Mouse (Mus musculus) liver, postnatal 0 days (tissue): ENCODE measurements around the gene A930017K11Rik. TPM values are rescaled to one million over a fixed set of nuclear protein-coding genes. Genes with fewer than 3 reads are reported as not detected.
A peak's percentile ranks its signal among the peaks of the same experiment; 100 is the strongest.

Experiments
- ATAC-seq: fragments of 200-750 bp; cut with Nextera tagmentation; 2 replicates; pipeline ENCODE4 v1.8.0; 2017; ENCODE audit warnings: mild to moderate bottlenecking, moderate library complexity
- DNase-seq: peaks from one replicate; pipeline ENCODE4 v3.0.0-alpha.2; 2016
- H3K27ac ChIP-seq: fragments of 300-500 bp; sonication (generic); 2 replicates; pipeline ENCODE4 v1.5.1; 2014; ENCODE audit warnings: antibody characterized with exemption, moderate library complexity, mild to moderate bottlenecking, low read depth
- H3K27me3 ChIP-seq: fragments of 300-500 bp; sonication (generic); 2 replicates; pipeline ENCODE4 v1.6.1; 2014; ENCODE audit warnings: low read length, control low read depth, mixed read lengths; ENCODE audit not compliant: insufficient read depth
- H3K36me3 ChIP-seq: fragments of 300-500 bp; sonication (generic); replicated peaks from 2 replicates; pipeline ENCODE4 v1.6.1; 2014; ENCODE audit warnings: mild to moderate bottlenecking, control low read depth, low read length, moderate library complexity, mixed read lengths; ENCODE audit not compliant: insufficient read depth
- H3K4me1 ChIP-seq: fragments of 300-500 bp; sonication (generic); 2 replicates; pipeline ENCODE4 v1.6.1; 2014; ENCODE audit warnings: antibody characterized with exemption, mild to moderate bottlenecking, control low read depth; ENCODE audit not compliant: insufficient read depth
- H3K4me2 ChIP-seq: fragments of 300-500 bp; sonication (generic); 2 replicates; pipeline ENCODE4 v1.6.1; 2014; ENCODE audit warnings: low read depth, mild to moderate bottlenecking, low read length, moderate library complexity, mixed read lengths
- H3K4me3 ChIP-seq: fragments of 300-500 bp; sonication (generic); 2 replicates; pipeline ENCODE4 v1.5.1; 2014; ENCODE audit warnings: low read depth, low read length
- H3K9ac ChIP-seq: fragments of 300-500 bp; sonication (generic); replicated peaks from 2 replicates; pipeline ENCODE4 v1.6.1; 2014; ENCODE audit warnings: mild to moderate bottlenecking, moderate library complexity
- H3K9me3 ChIP-seq: fragments of 300-500 bp; sonication (generic); 2 replicates; pipeline ENCODE4 v1.6.1; 2016; ENCODE audit warnings: mild to moderate bottlenecking, control low read depth, low read length, mixed read lengths
- CTCF ChIP-seq: sonication (generic); IDR thresholded peaks from 2 replicates; pipeline ENCODE4 v1.5.1; 2016; ENCODE audit warnings: antibody characterized with exemption, low read depth
- EP300 ChIP-seq: IDR thresholded peaks from 2 replicates; pipeline ENCODE4 v1.6.1; 2016; ENCODE audit warnings: antibody characterized with exemption, low read depth, mild to moderate bottlenecking
- WGBS: fragments of 180-500 bp; shearing (Covaris S2); extraction: QIAGEN DNeasy Blood & Tissue Kit; methylation state at CpG from one replicate; pipeline ENCODE4 v1.1.7; 2014; ENCODE audit not compliant: insufficient replicate concordance; 5-methylcytosine and 5-hydroxymethylcytosine counted together
- polyA plus RNA-seq: library from polyadenylated mRNA; unstranded; fragments of >200 nt; fragmentation: Nextera tagmentation; extraction: Ambion mirVana; gene quantifications from 2 replicates; pipeline ENCODE4 v1.2.1, GENCODE M21; 2015

The A930017K11Rik gene
- not detected in 2 replicates for polyA plus RNA-seq

- 0 out of 2 replicates have a peak within 1 kb of the TSS, but pooled peaks have one; percentile 44 for H3K9ac ChIP-seq
- H3K4me2 ChIP-seq = peak within 1 kb of the TSS; percentile 72
- peaks cover 42% of the 10 kb centered on the region for H3K27me3 ChIP-seq
- H3K4me1 ChIP-seq = peaks cover 18% of the 10 kb centered on the region
- DNase-seq (no peak), ATAC-seq (peak; percentile 37; the same call in 1 of the 2 replicates)
- WGBS = 3% methylated on average over 47 of the region's 58 CpGs
- TF ChIP-seq EP300 = no peak
- no peaks in the 10 kb centered on the region for H3K36me3 ChIP-seq
- H3K4me3 ChIP-seq = peak within 1 kb of the TSS; percentile 39
- H3K9me3 ChIP-seq = no peaks in the 10 kb centered on the region
- no peak within 1 kb of the TSS for H3K27ac ChIP-seq
Observed at GRCm38 (mm10) chr17:25951803-25952623, at the start of gene A930017K11Rik. A930017K11Rik (minus strand) TSS chr17:25952565.

DNA sequence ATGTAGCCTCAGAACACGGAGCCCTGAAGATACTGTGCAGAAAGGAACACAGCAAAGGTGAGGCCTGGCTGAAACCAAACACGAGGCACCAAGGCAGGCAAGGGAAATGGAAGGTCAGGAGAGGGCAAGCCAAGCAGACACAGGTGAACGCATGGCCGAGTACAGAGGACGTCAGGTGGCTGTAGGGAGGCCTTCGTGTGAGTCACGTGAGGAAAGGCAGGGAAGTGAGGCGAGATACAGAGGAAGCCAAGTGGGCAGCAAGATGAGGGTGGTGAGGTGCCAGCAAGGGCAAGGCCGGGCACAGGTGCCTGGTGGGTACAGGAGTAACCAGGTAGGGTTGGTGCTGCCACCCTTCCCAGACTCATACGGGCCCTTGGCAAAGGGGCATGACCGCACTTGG lies 46.1 kb upstream of the A930017K11Rik start:
- H3K27ac ChIP-seq = no peak overlapping the region
- WGBS = 77% methylated on average over 11 of the region's 11 CpGs
- TF ChIP-seq EP300 = no peak
- no peak for TF ChIP-seq CTCF
- DNase-seq (no peak), ATAC-seq (no peak)
- no peaks in the 10 kb centered on the region for H3K36me3 ChIP-seq
- no peak overlapping the region for H3K4me2 ChIP-seq
- no peaks in the 10 kb centered on the region for H3K4me1 ChIP-seq
- H3K9ac ChIP-seq = no peak overlapping the region
- H3K4me3 ChIP-seq = no peak overlapping the region
- no peaks in the 10 kb centered on the region for H3K9me3 ChIP-seq
- H3K27me3 ChIP-seq = no peaks in the 10 kb centered on the region

- TF ChIP-seq EP300 = no peak
- TF ChIP-seq CTCF = no peak
- Histone ChIP-seq H3K4me2 (no peak overlapping the region), H3K9ac (no peak overlapping the region), H3K27me3 (no peaks in the 10 kb centered on the region), H3K36me3 (0 out of 2 replicates have a peak, but pooled peaks cover 2% of the 10 kb centered on the region), H3K9me3 (no peaks in the 10 kb centered on the region), H3K4me1 (peaks cover 4% of the 10 kb centered on the region; the same call in 1 of the 2 replicates), H3K4me3 (no peak overlapping the region), H3K27ac (no peak overlapping the region)
- 53% methylated on average over 3 of the region's 3 CpGs for WGBS
- ATAC-seq (no peak), DNase-seq (no peak)
Observed at GRCm38 (mm10) chr17:25993489-25993888, 41.1 kb upstream of the A930017K11Rik start.

- Histone ChIP-seq H3K4me3 (no peak overlapping the region), H3K36me3 (0 out of 2 replicates have a peak, but pooled peaks cover 2% of the 10 kb centered on the region), H3K4me1 (peaks cover 4% of the 10 kb centered on the region; the same call in 1 of the 2 replicates), H3K4me2 (no peak overlapping the region), H3K9ac (no peak overlapping the region), H3K27me3 (no peaks in the 10 kb centered on the region), H3K9me3 (no peaks in the 10 kb centered on the region), H3K27ac (no peak overlapping the region)
- 89% methylated on average over 4 of the region's 4 CpGs for WGBS
- DNase-seq = no peak
- TF ChIP-seq EP300 (no peak), CTCF (no peak)
- ATAC-seq = no peak
Observed at GRCm38 (mm10) chr17:25992274-25992673, 39.9 kb upstream of the A930017K11Rik start.

DNA sequence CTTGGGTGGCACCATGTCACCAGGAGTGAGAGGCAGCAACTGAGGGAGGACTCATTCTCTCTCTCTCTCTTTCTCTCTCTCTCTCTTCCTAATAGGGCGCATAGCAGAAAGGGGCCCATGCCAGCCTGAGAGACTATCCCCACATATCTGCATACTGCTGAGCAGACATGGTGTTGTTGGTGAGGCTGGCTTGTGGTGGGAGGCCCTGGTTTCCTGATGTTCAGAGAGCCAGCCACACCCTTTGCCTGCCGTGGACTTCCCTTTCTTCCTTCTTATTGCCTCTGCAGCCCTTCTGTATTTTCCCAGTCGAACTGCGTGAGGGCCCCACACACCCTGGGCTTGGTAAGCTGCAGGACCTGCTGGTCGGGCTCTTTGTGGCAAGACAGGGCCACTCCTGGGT lies 38.0 kb upstream of the A930017K11Rik start:
- no peak overlapping the region for H3K4me2 ChIP-seq
- ATAC-seq = no peak
- no peak overlapping the region for H3K9ac ChIP-seq
- H3K36me3 ChIP-seq = 0 out of 2 replicates have a peak, but pooled peaks cover 2% of the 10 kb centered on the region
- WGBS = 31% methylated on average over 5 of the region's 5 CpGs
- H3K9me3 ChIP-seq = no peaks in the 10 kb centered on the region
- 0 out of 2 replicates have a peak overlapping the region, but pooled peaks have one; percentile 22 for H3K27ac ChIP-seq
- no peaks in the 10 kb centered on the region for H3K27me3 ChIP-seq
- peaks cover 11% of the 10 kb centered on the region for H3K4me1 ChIP-seq
- TF ChIP-seq CTCF (no peak), EP300 (no peak)
- no peak overlapping the region for H3K4me3 ChIP-seq
- no peak for DNase-seq
